Comparison of ENCODE assay signal across 8 mouse cellular contexts in genomic region chr9:107338172-107338883, GRCm38 (mm10). TPM values are rescaled to one million over a fixed set of nuclear protein-coding genes. Genes with fewer than 3 reads are reported as not detected.
DNase-seq lines count a peak whose midpoint lies in the region; ATAC-seq and TF ChIP-seq lines count a peak whose summit lies in the region.

TSS of gene Hemk1 (minus strand) at chr9:107338350.

- DNase-seq in A20 (ENCODE audit: low read depth, low spot score), result peak; percentile 92
- DNase-seq in adrenal gland, postnatal 36 days, result peak; percentile 82
- DNase-seq in heart, adult 2 months, result peak; percentile 79 to 83
- peak; percentile 67 to 74 for DNase-seq in kidney, adult 8-10 months
- DNase-seq in spleen, adult 18-20 months, result peak; percentile 64 to 73

- peak; percentile 6; the same call in 1 of the 2 replicates for TF ChIP-seq CTCF in heart, adult 2 months (IDR thresholded peaks at IDR 0.05)

- ATAC-seq in embryonic facial prominence, embryonic 12.5 days (ENCODE audit: insufficient number of reproducible peaks, insufficient read depth, low FRiP score, low TSS enrichment), result peak; percentile 55
- ATAC-seq in limb, embryonic 13.5 days (ENCODE audit: low FRiP score, low read depth), result peak; percentile 69
- ATAC-seq in midbrain, embryonic 15.5 days (replicated peaks), result peak; percentile 84

- peak; percentile 86 for TF ChIP-seq POLR2A in heart, adult 2 months (IDR thresholded peaks at IDR 0.05; ENCODE audit: insufficient read depth, low read depth, low read length)

- no peaks in the 10 kb centered on the region for H3K36me3 ChIP-seq in embryonic facial prominence, embryonic 12.5 days
- H3K36me3 ChIP-seq in heart, adult 2 months (ENCODE audit: control insufficient read depth, insufficient read depth, low read length), result no peaks in the 10 kb centered on the region
- H3K36me3 ChIP-seq in limb, embryonic 13.5 days, result 0 out of 2 replicates have a peak, but pooled peaks cover 5% of the 10 kb centered on the region
- no peaks in the 10 kb centered on the region for H3K36me3 ChIP-seq in midbrain, embryonic 15.5 days (replicated peaks)

- H3K4me1 ChIP-seq in embryonic facial prominence, embryonic 12.5 days, result peaks cover 12% of the 10 kb centered on the region
- H3K4me1 ChIP-seq in heart, adult 2 months (ENCODE audit: control insufficient read depth, insufficient read depth, low read length), result peaks cover 3% of the 10 kb centered on the region
- peaks cover 19% of the 10 kb centered on the region for H3K4me1 ChIP-seq in limb, embryonic 13.5 days
- H3K4me1 ChIP-seq in midbrain, embryonic 15.5 days, result peaks cover 32% of the 10 kb centered on the region

- H3K27ac ChIP-seq in embryonic facial prominence, embryonic 12.5 days, result peak within 1 kb of the TSS; percentile 52; the same call in 1 of the 2 replicates
- H3K27ac ChIP-seq in heart, adult 2 months, result peak within 1 kb of the TSS; percentile 89
- H3K27ac ChIP-seq in limb, embryonic 13.5 days, result no peak within 1 kb of the TSS; the same call in 1 of the 2 replicates
- peak within 1 kb of the TSS; percentile 75 for H3K27ac ChIP-seq in midbrain, embryonic 15.5 days

- peaks cover 10% of the 10 kb centered on the region; the same call in 1 of the 2 replicates for H3K27me3 ChIP-seq in embryonic facial prominence, embryonic 12.5 days
- no peaks in the 10 kb centered on the region for H3K27me3 ChIP-seq in heart, adult 2 months (ENCODE audit: control insufficient read depth, insufficient read depth, low read length)
- H3K27me3 ChIP-seq in limb, embryonic 13.5 days, result peaks cover 22% of the 10 kb centered on the region
- no peaks in the 10 kb centered on the region for H3K27me3 ChIP-seq in midbrain, embryonic 15.5 days (replicated peaks)

- H3K4me2 ChIP-seq in embryonic facial prominence, embryonic 12.5 days (replicated peaks), result peak within 1 kb of the TSS; percentile 83
- H3K4me2 ChIP-seq in limb, embryonic 13.5 days (replicated peaks), result peak within 1 kb of the TSS; percentile 90
- peak within 1 kb of the TSS; percentile 93 for H3K4me2 ChIP-seq in midbrain, embryonic 15.5 days

- no peaks in the 10 kb centered on the region for H3K79me2 ChIP-seq in heart, adult 2 months (replicated peaks; ENCODE audit: control insufficient read depth, insufficient read depth, low read length)

- peak within 1 kb of the TSS; percentile 56 for H3K4me3 ChIP-seq in embryonic facial prominence, embryonic 12.5 days
- peak within 1 kb of the TSS; percentile 67 for H3K4me3 ChIP-seq in heart, adult 2 months
- peak within 1 kb of the TSS; percentile 60 for H3K4me3 ChIP-seq in limb, embryonic 13.5 days
- peak within 1 kb of the TSS; percentile 50 for H3K4me3 ChIP-seq in midbrain, embryonic 15.5 days

- 5% methylated on average over 30 of the region's 30 CpGs for WGBS in embryonic facial prominence, embryonic 12.5 days
- 4% methylated on average over 29 of the region's 30 CpGs for WGBS in heart, adult 2 months
- 5% methylated on average over 30 of the region's 30 CpGs for WGBS in limb, embryonic 13.5 days
- 3% methylated on average over 30 of the region's 30 CpGs for WGBS in midbrain, embryonic 15.5 days

- 0 out of 2 replicates have a peak, but pooled peaks have one; percentile 58 for TF ChIP-seq EP300 in heart, adult 2 months (IDR thresholded peaks at IDR 0.05; ENCODE audit: insufficient read depth, low read depth, low read length)

- peak within 1 kb of the TSS; percentile 71 for H3K9ac ChIP-seq in embryonic facial prominence, embryonic 12.5 days
- peak within 1 kb of the TSS; percentile 63 for H3K9ac ChIP-seq in heart, adult 2 months (ENCODE audit: low read depth, low read length)
- peak within 1 kb of the TSS; percentile 80 for H3K9ac ChIP-seq in limb, embryonic 13.5 days
- peak within 1 kb of the TSS; percentile 55 for H3K9ac ChIP-seq in midbrain, embryonic 15.5 days

- no peaks in the 10 kb centered on the region for H3K9me3 ChIP-seq in embryonic facial prominence, embryonic 12.5 days
- H3K9me3 ChIP-seq in limb, embryonic 13.5 days, result no peaks in the 10 kb centered on the region
- H3K9me3 ChIP-seq in midbrain, embryonic 15.5 days, result no peaks in the 10 kb centered on the region

- intact Hi-C loops in heart, adult 2 months (cut with DNase I), result loop anchor here (5.0 kb wide), 1 partner anchor 91 kb away; no protein-coding TSS in a partner anchor

RNA-seq across cellular contexts. Expression of gene Hemk1, which starts in this region (rescaled TPM):
- total RNA-seq in adrenal gland, postnatal 36 days (2021), result 10 to 100 TPM; 15.6 to 16.1 TPM
- polyA plus RNA-seq in embryonic facial prominence, embryonic 12.5 days (2016; fragmentation: Nextera tagmentation; extraction: Ambion mirVana), result 12.4 and 13.2 TPM in 2 replicates
- total RNA-seq in heart, adult 2 months (2021), result 10 to 100 TPM; 21.2 to 21.4 TPM
- polyA plus RNA-seq in heart, adult 2 months (2012; rRNA removed), result 30.3 and 37.0 TPM in 2 replicates
- 12.6 and 14.4 TPM in 2 replicates for polyA plus RNA-seq in limb, embryonic 13.5 days (2015; fragmentation: Nextera tagmentation; extraction: Ambion mirVana)
- polyA plus RNA-seq in midbrain, embryonic 15.5 days (2015; fragmentation: Nextera tagmentation; extraction: Ambion mirVana), result 20.1 and 21.1 TPM in 2 replicates
